Mouse (Mus musculus) urinary bladder, adult 18-20 months (tissue): ENCODE results near the gene Tob2.

Source experiments
- DNase-seq, 2 experiments: peaks; one replicate each; pipeline ENCODE4 v3.0.0; 2022; ENCODE audit warnings: low spot score in 2 of 2, mixed read lengths in 2 of 2

Gene Tob2

DNA sequence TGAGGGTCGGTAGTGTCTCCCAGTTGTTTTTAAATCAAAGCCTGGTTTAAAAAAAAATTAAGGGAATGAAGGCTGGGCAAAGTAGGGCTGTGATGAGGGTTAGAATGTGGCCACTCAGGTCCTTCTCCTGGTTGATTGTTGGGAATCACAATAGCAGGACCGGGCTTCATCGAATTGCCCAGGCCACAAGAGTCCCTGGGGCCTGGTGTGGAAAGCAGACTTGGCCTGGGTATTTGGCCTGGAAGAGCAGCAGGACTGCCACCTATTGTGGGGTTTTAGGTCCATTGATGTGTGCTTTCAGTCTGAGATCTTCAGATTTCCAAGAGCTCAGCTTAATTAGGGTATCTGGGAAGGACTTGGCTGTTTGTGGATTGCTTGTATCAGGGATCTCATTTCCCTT lies 46.3 kb downstream of the Tob2 start:
- DNase-seq: no peak

DNA sequence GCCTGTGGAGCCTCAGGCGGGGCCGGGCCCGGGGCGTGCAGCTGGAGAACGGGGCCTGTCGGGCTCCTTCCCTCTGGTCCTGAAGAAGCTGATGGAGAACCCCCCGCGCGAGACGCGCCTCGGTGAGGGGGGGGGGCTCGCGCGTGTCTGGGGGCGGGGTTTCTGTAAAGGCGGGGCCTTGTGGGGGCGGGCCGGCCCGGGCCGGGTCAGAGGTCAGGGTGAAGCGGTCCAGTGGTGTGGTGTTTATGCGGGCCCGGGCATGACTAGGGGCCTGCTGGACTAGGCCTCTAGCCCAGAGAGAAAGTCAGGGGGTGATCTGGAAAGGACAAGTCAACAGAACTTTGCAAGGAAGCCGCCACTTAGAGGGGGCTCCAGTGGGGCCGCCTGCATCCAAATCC lies 47.0 kb downstream of the Tob2 start:
- DNase-seq: no peak

DNA sequence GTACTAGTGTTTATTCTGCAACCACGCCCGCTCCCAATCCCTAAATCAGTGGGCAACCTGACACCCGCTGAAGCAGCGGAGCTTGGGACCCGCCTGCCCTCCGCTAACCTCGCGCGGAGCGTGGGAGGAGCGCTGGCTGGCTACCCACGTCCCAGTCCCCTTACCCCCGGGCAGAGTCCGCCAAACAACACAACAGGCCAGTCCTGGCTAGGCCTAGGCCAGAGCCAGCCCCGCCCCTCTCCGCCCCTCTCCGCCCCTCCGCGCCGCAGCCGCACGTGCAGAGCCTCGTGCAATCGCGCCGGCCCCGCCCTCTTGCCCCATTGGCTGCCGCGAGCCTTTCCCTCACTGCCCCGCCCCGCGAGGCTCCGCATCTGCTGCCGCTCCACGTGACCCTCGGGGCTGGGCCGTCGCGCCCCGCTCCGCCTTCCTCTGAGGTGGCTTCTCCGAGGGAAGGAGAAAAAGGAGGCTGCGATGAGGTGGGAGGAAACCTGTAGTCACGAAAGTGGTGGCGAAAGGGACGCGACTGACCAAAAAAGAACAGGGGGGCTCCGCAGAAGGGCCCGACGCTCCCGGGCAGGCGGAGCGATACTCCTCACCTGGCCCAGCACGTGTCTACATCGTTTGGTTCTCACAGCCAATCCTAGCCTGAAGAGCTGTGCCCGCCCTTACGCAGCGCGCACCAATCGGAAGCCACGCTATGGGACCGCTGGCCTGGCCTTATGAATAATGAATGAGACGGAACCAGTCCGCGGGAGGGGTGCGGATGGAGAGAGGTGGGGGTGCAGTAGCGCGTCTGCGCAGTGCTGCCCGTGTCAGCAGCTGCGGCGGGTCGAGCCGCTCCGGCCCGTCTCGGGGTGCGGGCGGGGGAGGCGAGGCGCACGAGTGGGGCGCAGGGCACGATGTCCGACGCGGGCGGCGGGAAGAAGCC lies 47.7 kb downstream of the Tob2 start:
- DNase-seq: peak; percentile 93 to 97

DNA sequence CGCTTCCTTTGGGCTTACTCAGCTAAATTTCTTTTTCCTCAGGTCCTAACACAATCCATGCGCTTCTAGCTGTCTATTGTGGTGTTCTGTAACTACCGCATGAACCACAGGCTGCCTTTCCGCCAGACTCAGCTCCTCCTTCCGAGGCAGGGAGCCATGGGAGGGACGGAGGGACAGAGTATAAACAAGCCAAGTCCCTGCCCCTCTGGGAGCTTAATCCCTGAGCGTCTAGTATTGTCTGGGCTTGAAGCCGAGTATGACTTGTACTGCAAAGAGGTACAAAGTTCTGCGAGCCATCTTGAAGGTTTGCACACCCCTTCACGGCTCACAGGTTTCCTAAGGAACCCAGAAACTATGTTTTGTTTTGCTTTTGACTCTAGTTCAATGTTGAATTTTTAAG lies 48.4 kb downstream of the Tob2 start:
- DNase-seq: peak; percentile 73 to 93

DNA sequence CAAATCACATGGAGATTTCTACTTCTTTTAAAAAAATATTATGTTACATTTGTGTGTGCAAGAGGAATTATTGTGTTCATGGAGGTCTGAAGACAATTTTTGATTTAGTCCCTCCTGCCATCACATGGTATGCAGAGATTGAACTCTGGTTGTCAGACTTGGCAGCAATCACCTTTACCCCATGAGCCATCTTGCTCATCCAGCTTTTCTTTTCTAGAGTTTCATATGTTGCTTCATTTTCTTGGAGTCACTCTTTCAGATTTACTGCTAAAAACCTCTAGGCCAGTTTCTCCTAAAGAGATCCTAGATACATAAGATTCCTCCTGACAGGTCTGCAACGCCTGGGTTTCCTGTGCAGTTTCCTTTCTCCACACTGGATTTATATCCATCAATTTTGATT lies 49.0 kb downstream of the Tob2 start:
- DNase-seq: no peak

DNA sequence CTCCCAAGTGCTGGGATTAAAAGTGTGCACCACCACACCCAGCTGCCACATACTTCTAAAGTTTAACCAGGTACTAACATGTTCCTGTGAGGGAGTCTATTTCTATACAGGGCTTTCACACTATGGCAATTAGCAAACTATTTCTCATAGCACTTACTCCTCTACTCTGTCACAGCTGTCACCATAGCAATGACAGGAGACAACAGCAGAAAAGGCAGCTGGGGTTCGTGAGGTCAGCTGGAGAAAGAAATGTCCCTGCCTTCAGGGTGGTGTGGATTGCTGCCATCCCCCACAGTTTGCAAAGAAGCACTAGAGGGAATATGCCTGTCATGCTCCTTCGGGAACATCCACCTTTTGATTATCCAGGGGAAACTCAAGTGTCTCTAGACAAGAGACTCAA lies 49.8 kb downstream of the Tob2 start:
- DNase-seq: no peak

DNA sequence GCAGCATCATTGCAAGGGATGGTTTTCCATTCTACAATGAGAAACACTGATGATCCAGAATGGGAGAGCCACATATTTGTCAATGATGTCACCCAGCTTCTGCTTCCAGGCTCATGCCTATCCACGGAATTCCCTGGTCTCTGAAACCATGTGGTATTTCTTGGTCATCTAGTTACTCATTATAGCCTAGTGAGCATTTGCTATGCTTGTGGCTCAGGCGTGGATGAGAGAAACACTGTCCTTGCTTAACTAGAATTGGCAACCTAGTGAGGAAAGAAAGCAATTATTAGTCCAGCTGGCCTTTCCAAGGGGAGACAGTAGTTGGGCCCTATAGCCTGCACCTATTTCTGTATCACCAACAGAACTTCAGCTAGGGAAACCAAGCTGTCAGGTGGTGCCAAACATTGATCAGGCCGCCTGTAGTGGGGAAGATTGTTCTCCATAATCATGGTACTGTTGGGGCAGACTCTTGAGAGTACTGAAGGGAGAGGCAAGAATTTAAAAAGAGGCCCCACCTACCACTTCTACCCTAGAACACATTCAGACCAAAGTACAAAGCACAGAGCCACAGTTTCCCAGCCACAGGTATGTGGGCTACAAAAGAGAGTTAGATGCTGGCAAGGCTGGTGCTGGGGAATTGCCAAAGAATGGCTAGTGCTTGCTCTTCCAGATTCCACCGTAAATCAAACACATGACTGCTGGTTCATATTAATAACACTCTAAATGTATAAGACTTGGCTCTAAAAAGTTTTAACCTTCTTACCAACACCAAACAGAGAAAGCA lies 51.8 kb downstream of the Tob2 start:
- DNase-seq: no peak

DNA sequence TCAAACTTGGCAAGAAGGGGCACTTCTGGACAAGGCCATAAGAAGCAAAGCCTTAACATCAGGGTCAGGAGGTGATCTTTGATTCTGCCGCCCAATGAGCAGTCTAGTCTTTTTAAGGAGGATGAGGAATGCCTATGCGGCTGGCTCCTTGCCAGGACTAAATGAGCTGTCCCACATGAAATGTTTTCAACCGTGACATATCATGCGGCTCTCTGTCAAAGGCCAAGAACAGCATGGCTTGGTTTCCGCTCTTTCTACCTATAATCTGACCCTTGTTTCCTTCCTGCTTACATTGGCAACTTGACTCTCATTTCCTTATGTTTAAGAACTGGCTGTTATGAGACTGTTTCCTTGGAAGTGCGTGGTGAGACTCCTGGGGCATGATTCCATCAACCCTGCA lies 53.0 kb downstream of the Tob2 start:
- no peak for DNase-seq

DNA sequence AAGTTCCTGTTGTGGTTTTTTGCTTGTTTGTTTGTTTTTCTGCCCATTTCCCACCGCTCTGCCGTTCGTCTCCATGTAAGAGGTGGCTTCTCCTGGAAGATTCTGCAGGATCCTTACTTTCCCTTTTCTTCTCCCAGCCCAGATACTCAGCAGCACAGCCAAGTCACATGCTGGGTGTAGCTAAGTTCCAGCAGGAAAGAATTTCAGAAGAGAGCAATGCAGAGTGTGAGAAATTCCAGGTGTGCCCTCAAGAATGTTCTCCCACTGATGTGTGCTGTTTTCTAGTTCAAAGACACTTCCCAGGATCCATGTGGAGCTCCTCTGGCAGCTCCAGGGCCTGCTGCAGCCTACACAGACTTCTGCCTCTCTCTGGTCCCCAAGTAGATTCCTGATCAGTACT lies 53.7 kb downstream of the Tob2 start:
- no peak for DNase-seq

DNA sequence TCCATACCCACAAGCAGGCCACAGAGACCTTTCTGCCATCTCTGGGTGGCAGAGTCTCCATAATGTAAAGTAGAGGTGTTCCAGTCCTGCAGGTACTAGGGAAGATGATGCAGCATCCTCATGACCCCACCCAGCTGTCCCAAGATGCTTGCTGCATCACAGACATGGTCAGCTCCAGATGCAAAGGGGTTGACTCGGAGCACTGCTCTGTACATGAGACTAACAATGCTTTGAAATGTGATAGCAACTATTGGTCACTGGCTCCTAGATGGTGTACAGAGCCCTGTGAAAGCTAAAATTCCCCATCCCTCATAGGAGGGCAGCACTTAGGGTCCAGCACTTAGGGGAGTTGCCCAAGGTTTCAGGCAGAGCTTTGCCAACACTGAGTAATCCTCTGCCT lies 54.4 kb downstream of the Tob2 start:
- no peak for DNase-seq

DNA sequence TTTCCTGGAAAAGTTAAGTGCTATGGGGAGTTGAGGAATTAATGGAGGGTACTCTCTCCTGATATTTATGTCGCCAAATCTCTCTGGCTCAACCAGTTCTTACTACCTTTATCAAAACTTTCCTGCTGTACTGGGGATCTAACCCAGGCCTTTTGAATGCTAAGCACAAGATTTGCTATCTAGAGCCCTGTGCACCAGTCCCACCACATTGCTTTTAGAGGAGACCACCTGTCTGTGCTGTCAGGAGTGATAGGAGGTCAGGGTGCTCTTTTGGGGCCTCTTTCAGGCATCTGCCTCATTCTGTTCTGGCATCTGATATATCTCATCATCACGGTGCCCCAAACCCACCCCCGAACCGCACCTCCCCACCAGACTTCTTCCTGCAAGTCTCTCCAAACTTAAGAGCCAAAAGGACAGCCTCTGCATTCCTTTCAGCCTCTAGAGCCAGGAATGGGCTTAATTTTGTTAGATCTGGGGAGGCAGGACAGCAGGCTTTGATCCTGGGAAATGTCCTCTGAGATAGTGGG lies 55.1 kb downstream of the Tob2 start:
- no peak for DNase-seq

DNA sequence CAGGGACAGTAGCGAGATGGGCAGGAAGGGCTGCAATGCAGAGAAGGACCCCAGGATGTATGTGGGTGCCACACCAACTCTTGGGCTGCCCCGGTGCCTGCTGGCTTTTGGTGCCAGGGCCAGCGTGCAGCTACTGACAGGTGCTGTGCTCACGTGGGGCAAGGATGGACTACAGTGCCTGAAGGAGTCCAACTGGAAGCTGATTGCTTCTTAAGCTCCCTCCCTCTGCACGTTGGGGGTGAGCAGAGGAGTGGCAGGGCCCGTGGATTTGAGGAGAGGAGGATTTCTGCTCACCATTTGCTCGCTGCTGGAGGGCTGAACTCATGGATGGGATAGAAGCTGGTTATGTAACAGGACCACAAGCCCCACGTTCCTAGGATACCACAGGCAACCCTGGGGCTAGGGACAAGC lies 55.6 kb downstream of the Tob2 start:
- DNase-seq: peak in 1 of 2 experiments; percentile 35

DNA sequence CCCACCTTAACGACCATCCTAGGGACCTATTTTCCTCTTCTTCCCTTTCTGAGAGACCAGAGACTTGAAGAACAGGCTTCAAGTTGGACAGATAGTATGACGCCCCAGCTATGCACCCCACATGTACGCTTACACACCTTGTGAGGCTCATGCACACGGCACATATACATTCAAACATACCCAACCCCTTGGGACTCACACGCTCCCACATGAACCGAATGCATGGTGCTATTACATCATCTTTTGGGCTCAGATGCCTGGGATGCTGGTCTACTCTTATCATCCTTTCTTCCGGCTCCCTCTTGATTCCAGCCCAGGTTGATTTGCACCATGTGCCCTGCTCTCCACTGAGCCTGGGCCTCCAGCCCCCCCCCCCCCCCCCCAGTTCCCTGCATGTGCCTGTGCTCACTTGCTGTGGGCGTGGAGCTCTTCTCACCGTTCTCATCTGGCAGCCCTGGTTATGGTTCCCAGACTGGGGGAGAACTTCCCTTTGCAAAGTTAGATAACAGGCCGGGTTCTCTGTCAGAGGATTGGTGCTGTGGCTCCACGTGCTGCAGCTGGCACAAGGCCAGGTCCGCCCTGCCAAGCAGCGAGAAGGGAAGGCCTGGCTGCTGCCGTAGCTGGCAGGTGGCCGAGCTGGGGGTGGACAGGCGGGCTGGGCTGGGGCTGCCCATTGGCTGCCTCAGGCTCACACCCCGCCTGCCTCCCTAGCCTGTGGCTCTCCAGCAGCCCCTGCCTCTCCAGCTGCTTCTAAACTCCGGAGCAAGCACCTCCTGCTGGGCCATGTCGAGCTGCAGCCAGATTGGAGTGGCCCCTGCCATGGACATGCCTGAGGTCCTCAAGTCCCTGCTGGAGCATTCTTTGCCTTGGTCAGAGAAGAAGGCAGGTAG lies 56.4 kb downstream of the Tob2 start, which contains the start of gene Tef:
Tef (plus strand) TSS at position 421 of the 890 bp plus-strand sequence.
- DNase-seq: peak; percentile 97 to 99

DNA sequence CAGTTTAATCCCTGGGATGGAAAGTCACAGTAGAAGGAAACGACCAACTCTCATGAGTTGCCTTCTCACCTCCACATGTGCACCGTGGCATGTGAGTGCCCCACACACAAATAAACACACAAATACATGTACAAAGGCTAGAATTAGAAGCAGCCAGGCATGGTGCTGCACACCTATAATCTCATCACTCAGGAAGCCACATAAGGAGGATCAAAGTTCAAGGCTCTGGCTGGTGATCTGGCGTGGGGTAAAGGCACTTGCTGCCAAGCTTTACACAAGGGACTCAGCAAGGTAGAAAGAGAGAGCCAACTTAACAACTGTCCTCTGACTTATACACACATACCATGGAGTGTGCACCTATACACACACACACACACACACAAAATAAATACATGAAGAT lies 58.2 kb downstream of the Tob2 start:
- DNase-seq: no peak

DNA sequence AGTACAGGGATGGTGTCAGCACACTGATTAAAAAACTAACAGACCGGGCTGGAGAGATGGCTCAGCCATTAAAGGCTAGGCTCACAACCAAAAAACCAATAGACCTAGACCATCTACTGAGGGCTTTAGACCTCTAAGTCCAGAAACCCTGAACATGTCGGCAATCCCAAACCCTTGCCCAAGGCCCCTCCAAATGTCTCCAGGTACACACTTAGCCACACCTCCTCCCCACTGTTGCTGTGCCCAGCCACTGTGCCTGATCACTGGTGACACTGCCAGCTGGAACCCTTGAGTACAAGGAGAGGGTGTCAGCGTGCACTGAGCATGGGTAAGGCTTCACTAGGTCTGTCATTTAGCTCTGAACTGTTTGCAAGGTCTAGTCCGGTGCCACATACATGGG lies 60.2 kb downstream of the Tob2 start:
- DNase-seq: no peak
